Mouse (Mus musculus) testis, adult 2 months (tissue): ENCODE results near the gene Cyth2.

ENCODE experiments used
- CTCF ChIP-seq: fragments of 200-500 bp; IDR thresholded peaks from 2 replicates; pipeline ENCODE4 v1.5.1; 2012; ENCODE audit warnings: low read depth, mild to moderate bottlenecking, inconsistent platforms, low read length, moderate library complexity; ENCODE audit not compliant: control insufficient read depth, insufficient read depth, insufficient replicate concordance
- POLR2A ChIP-seq: fragments of 200-500 bp; IDR thresholded peaks from 2 replicates; pipeline ENCODE4 v1.6.1; 2012; ENCODE audit warnings: low read depth, mild to moderate bottlenecking, inconsistent platforms, low read length, moderate library complexity; ENCODE audit not compliant: control insufficient read depth

GRCm38 (mm10) chr7:45848447-45849027, 34.2 kb upstream of the Cyth2 start:
- TF ChIP-seq POLR2A: no peak
- no peak for TF ChIP-seq CTCF
